Mouse (Mus musculus) midbrain, embryonic 14.5 days (tissue): ENCODE results near the gene Zbed5. TPM values are rescaled to one million over a fixed set of nuclear protein-coding genes. Genes with fewer than 3 reads are reported as not detected.
"Not testable (repeated sequence)": the region's sequence is repeated elsewhere in the genome, so short reads cannot be mapped to it uniquely, and the experiment has no call there.

Source experiments
- ATAC-seq: fragments of 200-750 bp; cut with Nextera tagmentation; 2 replicates; pipeline ENCODE4 v1.8.0; 2017; ENCODE audit warnings: moderate number of reproducible peaks, moderate library complexity; ENCODE audit not compliant: low FRiP score, low TSS enrichment
- DNase-seq: peaks from one replicate; pipeline ENCODE4 v3.0.0-alpha.2; 2015
- H3K27ac ChIP-seq: fragments of 300-500 bp; sonication (generic); replicated peaks from 2 replicates; pipeline ENCODE4 v1.5.1; 2014; ENCODE audit warnings: mild to moderate bottlenecking, low read depth, low read length, moderate library complexity
- H3K27me3 ChIP-seq: fragments of 300-500 bp; sonication (generic); 2 replicates; pipeline ENCODE4 v1.6.1; 2014; ENCODE audit warnings: low read length, control low read depth, mixed read lengths; ENCODE audit not compliant: control insufficient read depth, insufficient read depth
- H3K36me3 ChIP-seq: fragments of 300-500 bp; sonication (generic); 2 replicates; pipeline ENCODE4 v1.6.1; 2014; ENCODE audit warnings: low read length, control low read depth; ENCODE audit not compliant: control insufficient read depth, insufficient read depth
- H3K4me1 ChIP-seq: fragments of 300-500 bp; sonication (generic); 2 replicates; pipeline ENCODE4 v1.6.1; 2014; ENCODE audit warnings: mild to moderate bottlenecking, antibody characterized with exemption, low read length, control low read depth; ENCODE audit not compliant: control insufficient read depth, insufficient read depth
- H3K4me2 ChIP-seq: fragments of 300-500 bp; sonication (generic); 2 replicates; pipeline ENCODE4 v1.6.1; 2014; ENCODE audit warnings: mild to moderate bottlenecking, low read length, moderate library complexity
- H3K4me3 ChIP-seq: fragments of 300-500 bp; sonication (generic); replicated peaks from 2 replicates; pipeline ENCODE4 v1.5.1; 2014; ENCODE audit warnings: low read depth, low read length
- H3K9ac ChIP-seq: fragments of 300-500 bp; sonication (generic); replicated peaks from 2 replicates; pipeline ENCODE4 v1.6.1; 2014; ENCODE audit warnings: mild to moderate bottlenecking, low read length, moderate library complexity
- H3K9me3 ChIP-seq: fragments of 300-500 bp; sonication (generic); 2 replicates; pipeline ENCODE4 v1.6.1; 2016; ENCODE audit warnings: low read length, control low read depth, mixed read lengths; ENCODE audit not compliant: control insufficient read depth
- WGBS: fragments of 180-500 bp; shearing (Covaris S2); extraction: QIAGEN DNeasy Blood & Tissue Kit; methylation state at CpG from one replicate; pipeline ENCODE4 v1.1.7; 2014; 5-methylcytosine and 5-hydroxymethylcytosine counted together
- polyA plus RNA-seq: library from polyadenylated mRNA; unstranded; fragments of >200 nt; fragmentation: Nextera tagmentation; extraction: Ambion mirVana; gene quantifications from 2 replicates; pipeline ENCODE4 v1.2.1, GENCODE M21; 2014

Zbed5 gene
- polyA plus RNA-seq, 1 experiment from 2014 or later: 20.0 TPM

DNA sequence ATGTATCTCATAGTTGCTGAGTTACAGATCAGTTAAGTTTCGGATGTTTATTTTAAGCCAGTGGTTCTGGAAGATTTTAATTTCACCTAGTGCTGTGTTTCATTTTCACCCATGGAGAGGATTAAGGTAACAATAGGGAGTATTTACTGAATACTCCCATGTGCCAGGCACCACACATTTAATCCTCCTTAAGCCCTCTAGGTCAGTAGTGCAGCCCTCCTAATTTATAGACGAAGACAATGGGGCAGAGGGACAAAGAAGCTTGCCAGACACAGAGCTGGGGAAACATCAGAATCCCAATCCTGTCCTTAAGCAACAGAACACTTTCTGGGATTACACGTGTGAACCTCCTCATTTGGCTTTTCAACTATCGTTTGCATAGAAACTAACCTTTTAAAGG lies 41.4 kb downstream of the Zbed5 start:
- WGBS: 12% methylated on average over 4 of the region's 4 CpGs
- ATAC-seq: no peak
- H3K4me2 ChIP-seq: no peak overlapping the region

DNA sequence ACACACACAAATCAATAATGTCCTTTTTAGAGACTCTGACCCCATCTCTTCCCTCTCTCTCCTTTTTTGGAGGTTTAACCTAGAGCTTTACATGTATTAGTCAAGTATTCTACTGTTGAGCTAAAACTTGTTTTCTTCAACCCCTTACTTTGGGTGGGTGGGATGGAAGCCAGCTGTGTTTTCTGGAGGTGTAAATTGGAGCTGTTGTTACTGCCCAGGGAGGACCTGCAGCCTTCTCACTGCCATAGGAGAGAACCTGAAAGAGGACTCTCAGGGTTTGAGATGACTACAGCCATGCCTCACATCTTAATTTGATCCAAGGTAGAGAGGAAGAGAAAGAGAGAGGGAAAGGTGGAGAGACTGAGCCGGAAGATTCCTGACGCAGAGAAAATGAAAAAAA lies 44.8 kb downstream of the Zbed5 start:
- DNase-seq (no peak), ATAC-seq (no peak)
- no peaks in the 10 kb centered on the region for H3K9me3 ChIP-seq

More for the DNA sequence above, 41.4 kb downstream of the Zbed5 start:
- Histone ChIP-seq H3K27me3 (no peaks in the 10 kb centered on the region), H3K4me3 (no peak overlapping the region), H3K4me1 (no peaks in the 10 kb centered on the region), H3K9me3 (no peaks in the 10 kb centered on the region), H3K27ac (no peak overlapping the region), H3K36me3 (no peaks in the 10 kb centered on the region), H3K9ac (no peak overlapping the region)
- DNase-seq: no peak

DNA sequence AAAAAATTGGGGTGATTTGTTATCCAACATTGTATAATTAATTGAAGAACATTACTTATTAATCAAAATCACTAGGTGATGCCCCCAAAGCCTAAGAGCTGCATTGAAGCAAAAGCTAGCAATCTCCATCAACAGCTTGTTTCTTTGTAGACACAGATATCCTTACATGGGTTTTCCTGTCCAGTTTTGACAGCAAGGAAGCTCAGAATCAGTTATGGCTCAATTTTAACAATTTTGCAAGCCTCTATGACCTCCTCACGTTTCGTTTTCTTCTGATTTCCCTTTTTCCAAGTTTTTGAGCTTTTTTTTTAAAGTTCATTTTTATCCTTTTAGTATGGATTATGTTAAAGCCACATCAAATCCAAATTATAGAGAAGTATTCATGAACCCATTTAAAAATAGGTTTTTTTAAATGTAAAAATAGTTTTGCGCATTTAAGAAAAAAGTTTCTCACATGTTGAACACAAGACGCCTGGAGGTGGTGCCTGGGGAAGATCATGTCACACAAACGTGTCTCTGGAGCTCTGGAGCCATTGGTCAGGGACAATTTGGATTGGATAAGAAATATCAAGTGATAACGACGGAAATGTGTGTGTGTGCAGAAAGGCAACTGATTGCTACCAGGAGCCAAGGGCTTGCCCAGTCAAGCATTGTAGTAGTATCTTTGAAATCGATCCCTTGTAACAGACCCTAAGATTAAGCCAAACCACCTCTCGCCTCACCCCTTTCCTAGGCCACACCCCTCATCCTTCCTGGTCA lies 45.4 kb downstream of the Zbed5 start:
- 0 out of 2 replicates have a peak, but pooled peaks cover 2% of the 10 kb centered on the region for H3K36me3 ChIP-seq
- H3K4me3 ChIP-seq: peak overlapping the region; percentile 78
- no peak for ATAC-seq
- no peak for DNase-seq
- no peaks in the 10 kb centered on the region for H3K27me3 ChIP-seq
- peak overlapping the region; percentile 52 for H3K4me2 ChIP-seq
- WGBS: 9% methylated on average over 9 of the region's 9 CpGs
- H3K9ac ChIP-seq: peak overlapping the region; percentile 14; the same call in 1 of the 2 replicates
- no peaks in the 10 kb centered on the region for H3K9me3 ChIP-seq
- peak overlapping the region; percentile 60 for H3K27ac ChIP-seq
- peaks cover 4% of the 10 kb centered on the region; the same call in 1 of the 2 replicates for H3K4me1 ChIP-seq

More for the DNA sequence above, 44.8 kb downstream of the Zbed5 start:
- Histone ChIP-seq H3K4me1 (peaks cover 4% of the 10 kb centered on the region; the same call in 1 of the 2 replicates), H3K27ac (no peak overlapping the region), H3K4me2 (no peak overlapping the region), H3K4me3 (no peak overlapping the region), H3K27me3 (no peaks in the 10 kb centered on the region), H3K9ac (no peak overlapping the region), H3K36me3 (0 out of 2 replicates have a peak, but pooled peaks cover 2% of the 10 kb centered on the region)
- 76% methylated on average over 2 of the region's 2 CpGs for WGBS

DNA sequence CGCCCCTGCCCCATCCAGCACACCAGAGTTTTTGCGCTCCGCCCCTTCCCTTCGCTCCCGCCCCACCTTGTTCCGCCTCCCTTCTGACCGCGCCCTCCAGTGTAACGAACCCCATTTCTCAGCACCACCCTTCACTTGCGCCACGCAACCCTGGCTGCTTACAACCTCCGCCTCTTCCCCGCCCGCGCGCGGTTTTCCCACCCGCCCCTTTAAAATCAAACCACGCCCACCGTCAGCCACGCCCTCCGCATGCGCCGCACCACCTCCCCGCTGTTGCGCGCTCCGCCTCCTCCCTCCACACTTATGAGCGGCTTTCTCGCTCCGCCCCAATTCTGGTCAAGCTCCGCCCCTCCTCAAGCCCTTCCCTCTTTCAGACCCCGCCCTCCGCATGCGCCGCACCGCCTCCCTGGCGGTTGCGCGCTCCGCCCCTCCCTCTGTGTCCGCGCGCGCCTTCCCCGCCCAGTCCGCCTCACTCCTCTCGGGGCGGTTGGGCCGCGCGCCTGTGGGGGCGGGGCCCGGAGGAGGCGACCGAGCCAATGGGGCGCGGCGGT lies 46.0 kb downstream of the Zbed5 start, which contains the start of gene Vkorc1l1:
TSS of gene Vkorc1l1 (plus strand) at position 476 of the 551 bp plus-strand sequence.
- H3K9me3 ChIP-seq: no peaks in the 10 kb centered on the region

DNA sequence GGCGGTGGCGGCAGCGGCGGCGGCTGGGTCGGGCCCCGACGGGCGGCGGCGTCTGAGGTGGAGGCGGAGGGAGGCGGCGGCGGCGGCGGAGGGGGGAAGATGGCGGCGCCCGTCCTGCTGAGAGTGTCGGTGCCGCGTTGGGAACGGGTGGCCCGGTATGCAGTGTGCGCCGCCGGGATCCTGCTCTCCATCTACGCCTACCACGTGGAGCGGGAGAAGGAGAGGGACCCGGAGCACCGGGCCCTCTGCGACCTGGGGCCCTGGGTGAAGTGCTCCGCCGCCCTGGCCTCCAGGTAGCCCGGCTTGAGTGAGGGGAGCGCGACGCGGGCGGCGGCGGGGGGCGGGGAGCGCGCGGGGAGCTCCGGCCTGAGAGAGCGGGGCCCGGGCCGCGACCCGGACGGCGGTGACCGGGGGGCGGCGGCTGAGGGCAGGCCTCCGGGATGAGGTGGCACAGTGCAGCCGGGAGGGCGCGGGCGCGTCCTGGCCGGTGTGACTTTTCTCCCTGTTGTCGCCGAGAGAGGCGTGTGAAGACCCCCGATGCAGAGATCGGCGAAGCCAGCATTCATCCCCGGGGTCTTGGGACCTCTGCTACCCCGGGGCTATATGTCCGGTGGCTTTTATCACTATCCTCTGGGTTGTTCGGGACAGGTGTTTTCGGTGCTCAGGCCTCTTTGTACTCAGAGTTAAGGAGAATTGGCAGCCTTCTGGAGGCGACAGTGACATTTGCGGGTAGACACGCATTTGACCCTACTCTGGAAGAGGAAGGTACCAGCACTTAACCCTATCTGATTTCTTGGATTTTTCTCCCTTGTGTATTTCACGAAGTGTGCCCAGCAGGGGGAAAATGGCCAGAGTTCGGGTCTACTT lies 46.8 kb downstream of the Zbed5 start:
- under 1% methylated on average over 53 of the region's 82 CpGs for WGBS
- not testable (repeated sequence) for H3K4me1 ChIP-seq, H3K27me3 ChIP-seq, H3K9me3 ChIP-seq, H3K36me3 ChIP-seq
- ATAC-seq (peak; percentile 77), DNase-seq (peak; percentile 45)
- H3K4me2 ChIP-seq: peak overlapping the region; percentile 83
- peak overlapping the region; percentile 84 for H3K9ac ChIP-seq
- H3K27ac ChIP-seq: peak overlapping the region; percentile 70; the same call in 1 of the 2 replicates
- H3K4me3 ChIP-seq: peak overlapping the region; percentile 78

More for the DNA sequence above, 46.0 kb downstream of the Zbed5 start, which contains the start of gene Vkorc1l1:
- DNase-seq: peak; percentile 100
- Histone ChIP-seq H3K4me1 (peaks cover 4% of the 10 kb centered on the region; the same call in 1 of the 2 replicates), H3K4me3 (peak within 1 kb of the TSS; percentile 78), H3K4me2 (peak within 1 kb of the TSS; percentile 83), H3K27ac (peak within 1 kb of the TSS; percentile 70), H3K36me3 (0 out of 2 replicates have a peak, but pooled peaks cover 2% of the 10 kb centered on the region), H3K27me3 (no peaks in the 10 kb centered on the region), H3K9ac (peak within 1 kb of the TSS; percentile 84)
- peak; percentile 94 for ATAC-seq
- 1% methylated on average over 59 of the region's 59 CpGs for WGBS

DNA sequence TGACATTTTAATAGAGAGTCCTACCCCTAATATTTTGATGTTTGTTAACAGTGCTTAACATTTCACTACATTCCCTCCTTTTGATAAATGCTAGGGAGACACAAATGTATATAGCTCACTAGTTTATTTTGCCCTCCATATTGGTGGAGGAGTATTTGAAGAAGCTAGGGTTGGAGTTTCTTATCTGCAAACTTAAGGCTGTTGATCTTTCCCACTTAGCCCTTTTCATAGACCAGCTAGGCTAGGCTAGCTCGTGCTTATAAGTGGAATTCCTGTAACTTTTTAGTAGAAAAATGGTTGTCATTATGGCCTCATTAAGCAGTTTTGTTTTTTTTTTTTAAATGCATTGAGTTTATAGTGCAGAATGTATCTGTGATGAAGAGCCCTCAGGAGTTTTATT lies 47.9 kb downstream of the Zbed5 start:
- ATAC-seq (no peak), DNase-seq (no peak)
- Histone ChIP-seq H3K4me3 (no peak overlapping the region), H3K27ac (no peak overlapping the region), H3K4me2 (peak overlapping the region; percentile 21; the same call in 1 of the 2 replicates), H3K36me3 (0 out of 2 replicates have a peak, but pooled peaks cover 2% of the 10 kb centered on the region), H3K4me1 (peaks cover 4% of the 10 kb centered on the region; the same call in 1 of the 2 replicates), H3K9ac (no peak overlapping the region), H3K27me3 (no peaks in the 10 kb centered on the region), H3K9me3 (no peaks in the 10 kb centered on the region)
- 88% methylated on average over 1 of the region's 1 CpGs for WGBS

DNA sequence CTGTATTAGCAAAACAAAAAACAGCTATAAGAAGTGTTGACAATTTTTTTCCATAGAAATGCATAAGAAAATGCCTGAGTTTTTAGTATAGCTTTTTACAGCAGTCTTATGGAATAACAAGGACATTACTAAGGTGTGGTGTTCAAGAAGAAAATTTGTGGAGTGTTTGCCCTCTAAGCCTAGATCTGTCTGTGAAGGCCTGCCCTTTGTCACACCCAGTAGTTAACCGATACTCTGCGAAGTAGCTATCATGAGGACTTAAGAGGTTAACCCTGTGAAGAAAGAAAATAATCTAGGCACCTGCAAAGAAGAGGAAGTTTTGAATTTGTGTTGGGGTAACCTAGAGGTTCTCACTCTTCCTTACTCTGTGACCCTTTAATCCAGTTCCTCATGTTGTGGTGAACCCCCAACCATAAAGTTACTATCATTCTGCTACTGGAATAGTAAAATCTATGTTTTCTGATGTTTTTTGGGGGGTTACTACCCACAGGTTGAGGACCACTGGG lies 52.1 kb downstream of the Zbed5 start:
- Histone ChIP-seq H3K4me1 (peaks cover 4% of the 10 kb centered on the region; the same call in 1 of the 2 replicates), H3K27ac (no peak overlapping the region), H3K4me2 (no peak overlapping the region), H3K9ac (no peak overlapping the region), H3K9me3 (no peaks in the 10 kb centered on the region), H3K36me3 (0 out of 2 replicates have a peak, but pooled peaks cover 2% of the 10 kb centered on the region), H3K27me3 (no peaks in the 10 kb centered on the region), H3K4me3 (no peak overlapping the region)
- WGBS: 99% methylated on average over 2 of the region's 2 CpGs
- DNase-seq: no peak
- ATAC-seq: no peak

DNA sequence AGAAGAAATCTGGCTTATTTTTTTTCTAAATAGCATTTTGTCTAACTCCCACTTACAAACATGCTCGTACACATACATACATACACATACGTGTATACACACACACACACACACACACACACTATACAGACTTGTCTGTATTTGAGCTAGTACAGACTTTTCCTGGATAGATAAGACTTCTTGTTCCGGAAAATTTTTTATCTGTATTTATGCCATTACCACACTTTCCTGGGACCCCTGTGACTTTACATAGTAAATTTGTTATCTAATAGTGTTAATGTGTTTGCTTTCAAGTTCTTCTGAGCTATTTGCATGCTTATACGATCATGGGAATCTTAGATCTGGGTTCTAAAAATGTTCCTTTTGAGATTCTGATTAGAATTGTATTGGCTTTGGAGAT lies 56.6 kb downstream of the Zbed5 start:
- ATAC-seq: no peak
- DNase-seq: no peak
- 95% methylated on average over 4 of the region's 4 CpGs for WGBS
- Histone ChIP-seq H3K36me3 (no peaks in the 10 kb centered on the region), H3K27me3 (no peaks in the 10 kb centered on the region), H3K4me1 (no peaks in the 10 kb centered on the region), H3K27ac (no peak overlapping the region), H3K9ac (no peak overlapping the region), H3K4me2 (no peak overlapping the region), H3K9me3 (no peaks in the 10 kb centered on the region), H3K4me3 (no peak overlapping the region)
